Mouse (Mus musculus) ES-Bruce4 (cell line): ENCODE results near the gene Gm21915.

ENCODE experiments used
- EP300 ChIP-seq: IDR thresholded peaks from 2 replicates; pipeline ENCODE4 v1.6.1; 2011; ENCODE audit warnings: low read depth, low read length; ENCODE audit not compliant: insufficient read depth
- POLR2A ChIP-seq: IDR thresholded peaks from one replicate; pipeline ENCODE4 v1.8.1; 2011; ENCODE audit warnings: low read length; ENCODE audit not compliant: insufficient read depth

- no peak for TF ChIP-seq POLR2A
- no peak for TF ChIP-seq EP300
Observed at GRCm38 (mm10) chr9:40641318-40641717, 29.1 kb upstream of the Gm21915 start.
